In genomic region chr19:59315308-59315707, GRCm38 (mm10) we compare ENCODE assay signal across 23 mouse cellular contexts. TPM values are rescaled to one million over a fixed set of nuclear protein-coding genes. Genes with fewer than 3 reads are reported as not detected.
DNase-seq lines count a peak whose midpoint lies in the region; ATAC-seq and TF ChIP-seq lines count a peak whose summit lies in the region.
"Had no signal": no experiment of that assay in that cellular context is flagged by ENCODE, and none has a peak within 500 bp of the region (broad histone marks: within the 10 kb centered on the region; RNA-seq: fewer than 3 reads in every experiment).

No protein-coding gene starts in this region.

- peaks cover 5% of the 10 kb centered on the region for H3K36me3 ChIP-seq in heart, adult 2 months (ENCODE audit: control insufficient read depth, insufficient read depth, low read length)
- peaks cover 11% of the 10 kb centered on the region for H3K36me3 ChIP-seq in heart, embryonic 12.5 days
- H3K36me3 ChIP-seq: midbrain, embryonic 15.5 days; neural tube, embryonic 15.5 days had no signal

- peak; percentile 52 for TF ChIP-seq CTCF in heart, adult 2 months (IDR thresholded peaks at IDR 0.05)
- TF ChIP-seq CTCF in left cerebral cortex, adult 2 months (IDR thresholded peaks at IDR 0.05): peak; percentile 53
- TF ChIP-seq CTCF in Patski (IDR thresholded peaks at IDR 0.05): peak; percentile 21

- no peak for TF ChIP-seq POLR2A in heart, adult 2 months (IDR thresholded peaks at IDR 0.05; ENCODE audit: insufficient read depth, low read depth, low read length)

- in situ Hi-C loops in Patski (cut with MboI; ENCODE audit: low pct_unique_long_range_greater_than_20kb): no loop called here

- no peak overlapping the region for H3K9ac ChIP-seq in heart, adult 2 months (ENCODE audit: low read depth, low read length)
- H3K9ac ChIP-seq in heart, embryonic 12.5 days: no peak overlapping the region
- H3K9ac ChIP-seq: forebrain, embryonic 13.5 days; hindbrain, embryonic 15.5 days; midbrain, embryonic 15.5 days; neural tube, embryonic 15.5 days had no signal

- CTCF ChIA-PET in Patski (lab: Charles Lee): interaction anchor here (1.0 to 1.7 kb wide), 5 partner anchors 10 to 78 kb away, joined by 3 to 5 read pairs (median 3); no protein-coding TSS in a partner anchor

- no peak for ATAC-seq in heart, embryonic 12.5 days (ENCODE audit: insufficient number of reproducible peaks, low FRiP score)
- no peak for ATAC-seq in Patski
- ATAC-seq: forebrain, embryonic 13.5 days; midbrain, embryonic 15.5 days had no signal

- no peak overlapping the region for H3K27ac ChIP-seq in heart, adult 2 months
- H3K27ac ChIP-seq in heart, embryonic 12.5 days (ENCODE audit: poor library complexity, severe bottlenecking): no peak overlapping the region
- no peak overlapping the region for H3K27ac ChIP-seq in left cerebral cortex, adult 2 months
- H3K27ac ChIP-seq: embryonic facial prominence, embryonic 10.5 days; forebrain, embryonic 13.5 days; hindbrain, embryonic 15.5 days; limb, embryonic 10.5 days; midbrain, embryonic 15.5 days; neural tube, embryonic 15.5 days had no signal

- no peaks in the 10 kb centered on the region for H3K4me1 ChIP-seq in heart, adult 2 months (ENCODE audit: control insufficient read depth, insufficient read depth, low read length)
- H3K4me1 ChIP-seq in heart, embryonic 12.5 days (replicated peaks): no peaks in the 10 kb centered on the region
- H3K4me1 ChIP-seq: embryonic facial prominence, embryonic 10.5 days; forebrain, embryonic 13.5 days; hindbrain, embryonic 15.5 days; limb, embryonic 10.5 days; midbrain, embryonic 15.5 days; neural tube, embryonic 15.5 days had no signal

- TF ChIP-seq EP300 in heart, adult 2 months (IDR thresholded peaks at IDR 0.05; ENCODE audit: insufficient read depth, low read depth, low read length): no peak

- H3K79me2 ChIP-seq in heart, adult 2 months (replicated peaks; ENCODE audit: control insufficient read depth, insufficient read depth, low read length): peaks cover 5% of the 10 kb centered on the region

- H3K4me3 ChIP-seq in heart, adult 2 months: no peak overlapping the region
- H3K4me3 ChIP-seq in heart, embryonic 12.5 days: no peak overlapping the region
- H3K4me3 ChIP-seq in left cerebral cortex, adult 2 months: no peak overlapping the region
- H3K4me3 ChIP-seq: embryonic facial prominence, embryonic 10.5 days; forebrain, embryonic 13.5 days; hindbrain, embryonic 15.5 days; limb, embryonic 10.5 days; midbrain, embryonic 15.5 days; neural tube, embryonic 15.5 days had no signal

- intact Hi-C loops in heart, adult 2 months (cut with DNase I): no loop called here
- intact Hi-C loops in left cerebral cortex, adult 2 months (cut with DNase I): loop anchor here (1.0 kb wide), 1 partner anchor 76 kb away; no protein-coding TSS in a partner anchor
- intact Hi-C loops in left cerebral cortex, postnatal 36 days (cut with DNase I): no loop called here

- no peaks in the 10 kb centered on the region for H3K27me3 ChIP-seq in heart, adult 2 months (ENCODE audit: control insufficient read depth, insufficient read depth, low read length)
- H3K27me3 ChIP-seq in heart, embryonic 12.5 days (replicated peaks): no peaks in the 10 kb centered on the region
- H3K27me3 ChIP-seq in Patski: no peaks in the 10 kb centered on the region
- H3K27me3 ChIP-seq: forebrain, embryonic 13.5 days; hindbrain, embryonic 15.5 days; midbrain, embryonic 15.5 days; neural tube, embryonic 15.5 days had no signal

- POLR2A ChIA-PET in Patski (lab: Charles Lee): no interaction called here

- no peak overlapping the region for H3K4me2 ChIP-seq in heart, embryonic 12.5 days
- H3K4me2 ChIP-seq: forebrain, embryonic 13.5 days; heart, embryonic 11.5 days; hindbrain, embryonic 15.5 days; midbrain, embryonic 15.5 days; neural tube, embryonic 15.5 days had no signal

- H3K9me3 ChIP-seq in heart, embryonic 12.5 days (replicated peaks): no peaks in the 10 kb centered on the region
- H3K9me3 ChIP-seq: embryonic facial prominence, embryonic 10.5 days; forebrain, embryonic 13.5 days; hindbrain, embryonic 15.5 days; limb, embryonic 10.5 days; midbrain, embryonic 15.5 days; neural tube, embryonic 15.5 days had no signal

- no peak for DNase-seq in heart, adult 2 months
- DNase-seq in left cerebral cortex, adult 2 months (ENCODE audit: extremely low spot score in 1 of 2, low spot score in 2 of 2): no peak
- no peak for DNase-seq in left cerebral cortex, postnatal 36 days (ENCODE audit: low spot score in 2 of 2)
- DNase-seq in 416B (ENCODE audit: low read depth) (peak; percentile 25), Patski (ENCODE audit: low read depth, low spot score) (no peak)
- no peak for DNase-seq in adrenal gland, postnatal 10 days
- no peak for DNase-seq in urinary bladder, postnatal 10 days (ENCODE audit: low spot score)
- DNase-seq: adrenal gland, postnatal 36 days; cerebellum, adult 2 months; cerebellum, postnatal 36 days; kidney, adult 2 months; kidney, postnatal 14 days; lung, adult 2 months; right cerebral cortex, postnatal 14 days; thymus, adult 2 months had no signal

RNA-seq across cellular contexts. Expression of gene Rps12-ps3, which starts 6.8 kb away (rescaled TPM):
- total RNA-seq in heart, adult 2 months (2021): 100 to 1,000 TPM; 251 to 301 TPM
- polyA plus RNA-seq in heart, adult 2 months (2012; rRNA removed): 728 and 927 TPM in 2 replicates
- 6.0 TPM in 1 of 2 replicates, not detected in the other for polyA plus RNA-seq in heart, embryonic 12.5 days (2016; fragmentation: Nextera tagmentation; extraction: Ambion mirVana)
- 100 to 1,000 TPM; 226 to 242 TPM for total RNA-seq in left cerebral cortex, adult 2 months (2021)
- total RNA-seq in left cerebral cortex, postnatal 36 days (2021): 100 to 1,000 TPM; 151 to 237 TPM
- 1,107 TPM for polyA plus RNA-seq in Patski (2021)
- 100 to 1,000 TPM; 647 to 808 TPM for total RNA-seq in adrenal gland, postnatal 10 days (2021)
- polyA plus RNA-seq: hindbrain, embryonic 15.5 days had no signal

RNA-seq across cellular contexts. Expression of gene Pdzd8, which starts 30.3 kb away (rescaled TPM):
- total RNA-seq in heart, adult 2 months (2021): 10 to 100 TPM; 23.1 to 26.3 TPM
- 3.6 and 6.7 TPM in 2 replicates for polyA plus RNA-seq in heart, adult 2 months (2012; rRNA removed)
- polyA plus RNA-seq in heart, embryonic 12.5 days (2016; fragmentation: Nextera tagmentation; extraction: Ambion mirVana): 14.1 and 17.0 TPM in 2 replicates
- 10 to 100 TPM; 58.0 to 58.1 TPM for total RNA-seq in left cerebral cortex, adult 2 months (2021)
- total RNA-seq in left cerebral cortex, postnatal 36 days (2021): 10 to 100 TPM; 56.4 to 60.2 TPM
- polyA plus RNA-seq in Patski (2021): 38.5 TPM
- total RNA-seq in adrenal gland, postnatal 10 days (2021): 10 to 100 TPM; 31.9 to 33.3 TPM

RNA-seq across cellular contexts. Expression of gene Slc18a2, which starts 54.6 kb away (rescaled TPM):
- under 1 TPM; 0.80 to 0.94 TPM for total RNA-seq in heart, adult 2 months (2021)
- 0.61 and 0.94 TPM in 2 replicates for polyA plus RNA-seq in heart, adult 2 months (2012; rRNA removed)
- polyA plus RNA-seq in heart, embryonic 12.5 days (2016; fragmentation: Nextera tagmentation; extraction: Ambion mirVana): 11.2 and 12.0 TPM in 2 replicates
- under 1 TPM in 1 of 2 experiments, not detected in 1; 0.37 TPM for total RNA-seq in left cerebral cortex, adult 2 months (2021)
- total RNA-seq in left cerebral cortex, postnatal 36 days (2021): under 1 TPM in 1 of 2 experiments, not detected in 1; 0.16 TPM
- 2.4 TPM for polyA plus RNA-seq in Patski (2021)
- 10 to 100 TPM; 17.3 to 29.7 TPM for total RNA-seq in adrenal gland, postnatal 10 days (2021)

Comparison
In these comparisons a context has a peak if more than half of its experiments do, and no peak if none do; other contexts are left out.
1. RNA of gene Slc18a2, which starts 54.6 kb away (total RNA-seq): 17.3 to 29.7 TPM in adrenal gland, postnatal 10 days; 0.80 to 0.94 TPM in heart, adult 2 months, 0.37 TPM in left cerebral cortex, adult 2 months and 0.16 TPM in left cerebral cortex, postnatal 36 days; every median in the first group is over 4 times any median in the second.
2. Peak in every context shown above with its lines, with median percentiles within 50 percentile points of each other: CTCF ChIP-seq.